ENCODE assay signal across 10 mouse cellular contexts in the genomic region with DNA sequence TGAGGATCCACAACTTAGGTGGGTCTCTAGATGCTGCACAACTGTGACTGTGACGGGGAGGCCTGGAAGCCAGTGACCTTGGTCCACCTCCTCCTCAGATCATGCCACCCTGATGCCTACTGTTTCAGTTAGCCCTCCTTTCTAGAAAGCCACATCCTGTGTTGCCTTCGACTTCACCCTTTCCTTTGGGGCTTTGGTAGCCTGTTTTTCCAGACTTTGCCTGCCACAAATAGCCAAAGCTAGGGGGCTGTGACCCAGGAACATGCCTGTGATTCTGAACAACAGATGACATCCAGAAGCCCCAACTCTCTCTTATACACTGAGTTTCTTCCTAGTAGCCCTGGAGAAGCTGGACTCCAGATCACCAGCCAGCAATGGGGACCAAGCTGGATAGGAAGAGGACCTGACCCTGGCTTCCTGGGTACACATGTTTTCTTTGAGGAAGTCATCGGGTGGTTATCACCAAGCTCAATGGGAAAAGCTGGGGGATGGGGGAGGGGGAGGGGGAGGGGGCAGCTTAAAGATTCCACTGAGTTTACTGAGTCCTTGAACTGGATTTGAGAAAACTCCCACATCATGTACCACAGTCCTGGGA. TPM values are rescaled to one million over a fixed set of nuclear protein-coding genes. Genes with fewer than 3 reads are reported as not detected.
DNase-seq lines count a peak whose midpoint lies in the region; ATAC-seq and TF ChIP-seq lines count a peak whose summit lies in the region.
"Had no signal": no experiment of that assay in that cellular context is flagged by ENCODE, and none has a peak within 500 bp of the region (broad histone marks: within the 10 kb centered on the region; RNA-seq: fewer than 3 reads in every experiment).

No protein-coding gene starts in this region.

- H3K4me2 ChIP-seq in forebrain, embryonic 12.5 days, result 0 out of 2 replicates have a peak overlapping the region, but pooled peaks have one; percentile 4
- no peak overlapping the region for H3K4me2 ChIP-seq in forebrain, embryonic 11.5 days (ENCODE audit: low read depth, low read length, severe bottlenecking)
- peak overlapping the region; percentile 91 for H3K4me2 ChIP-seq in embryonic facial prominence, embryonic 14.5 days (ENCODE audit: low read depth, low read length)
- H3K4me2 ChIP-seq in liver, embryonic 16.5 days (ENCODE audit: low read depth, low read length), result peak overlapping the region; percentile 36

- no peak overlapping the region for H3K9ac ChIP-seq in forebrain, embryonic 12.5 days
- no peak overlapping the region for H3K9ac ChIP-seq in forebrain, embryonic 11.5 days (ENCODE audit: low read length)
- no peak overlapping the region for H3K9ac ChIP-seq in embryonic facial prominence, embryonic 14.5 days (ENCODE audit: low read depth, low read length)
- no peak overlapping the region for H3K9ac ChIP-seq in liver, embryonic 16.5 days (ENCODE audit: low read depth, low read length)

- no peaks in the 10 kb centered on the region for H3K36me3 ChIP-seq in forebrain, embryonic 12.5 days (replicated peaks)
- no peaks in the 10 kb centered on the region for H3K36me3 ChIP-seq in forebrain, embryonic 11.5 days (ENCODE audit: control insufficient read depth, insufficient read depth, low read length)
- no peaks in the 10 kb centered on the region for H3K36me3 ChIP-seq in embryonic facial prominence, embryonic 14.5 days (ENCODE audit: control insufficient read depth, insufficient read depth, low read length)
- H3K36me3 ChIP-seq in liver, embryonic 16.5 days (ENCODE audit: control insufficient read depth, insufficient read depth), result no peaks in the 10 kb centered on the region

- no peak overlapping the region for H3K27ac ChIP-seq in forebrain, embryonic 12.5 days
- H3K27ac ChIP-seq in forebrain, embryonic 11.5 days (ENCODE audit: low read depth, low read length), result no peak overlapping the region
- H3K27ac ChIP-seq in embryonic facial prominence, embryonic 14.5 days (replicated peaks; ENCODE audit: low read depth, low read length), result 0 out of 2 replicates have a peak overlapping the region, but pooled peaks have one; percentile 65
- peak overlapping the region; percentile 61; the same call in 1 of the 2 replicates for H3K27ac ChIP-seq in liver, embryonic 16.5 days (ENCODE audit: low read length)

- TF ChIP-seq CTCF in lung, adult 2 months (IDR thresholded peaks at IDR 0.05; ENCODE audit: insufficient read depth, low read length), result no peak

- H3K9me3 ChIP-seq in forebrain, embryonic 12.5 days, result no peaks in the 10 kb centered on the region
- no peaks in the 10 kb centered on the region for H3K9me3 ChIP-seq in forebrain, embryonic 11.5 days (ENCODE audit: control insufficient read depth, low read length)
- H3K9me3 ChIP-seq in embryonic facial prominence, embryonic 14.5 days (ENCODE audit: control insufficient read depth, low read length), result no peaks in the 10 kb centered on the region
- H3K9me3 ChIP-seq in liver, embryonic 16.5 days (replicated peaks; ENCODE audit: control insufficient read depth, low read length), result no peaks in the 10 kb centered on the region

- ATAC-seq in forebrain, embryonic 12.5 days (ENCODE audit: low FRiP score), result no peak
- no peak for ATAC-seq in forebrain, embryonic 11.5 days (replicated peaks; ENCODE audit: low FRiP score)
- no peak for ATAC-seq in embryonic facial prominence, embryonic 14.5 days (ENCODE audit: low read depth)
- ATAC-seq in liver, embryonic 16.5 days (ENCODE audit: low read depth), result no peak

- no peak overlapping the region for H3K4me3 ChIP-seq in forebrain, embryonic 12.5 days (replicated peaks)
- no peak overlapping the region for H3K4me3 ChIP-seq in forebrain, embryonic 11.5 days (ENCODE audit: low read depth, low read length)
- H3K4me3 ChIP-seq in lung, adult 2 months (replicated peaks; ENCODE audit: extremely low read depth, low read depth, low read length), result peak overlapping the region; percentile 84
- H3K4me3 ChIP-seq in embryonic facial prominence, embryonic 14.5 days (ENCODE audit: low read depth, low read length), result peak overlapping the region; percentile 89
- peak overlapping the region; percentile 86 for H3K4me3 ChIP-seq in liver, embryonic 16.5 days (ENCODE audit: low read depth, low read length)

- 83% methylated on average over 3 of the region's 3 CpGs for WGBS in forebrain, embryonic 12.5 days
- WGBS in forebrain, embryonic 11.5 days, result 76% methylated on average over 3 of the region's 3 CpGs
- 39% methylated on average over 3 of the region's 3 CpGs for WGBS in lung, adult 2 months
- WGBS in embryonic facial prominence, embryonic 14.5 days, result 61% methylated on average over 3 of the region's 3 CpGs
- WGBS in liver, embryonic 16.5 days (ENCODE audit: insufficient replicate concordance), result 35% methylated on average over 3 of the region's 3 CpGs

- peaks cover 21% of the 10 kb centered on the region for H3K27me3 ChIP-seq in forebrain, embryonic 12.5 days
- H3K27me3 ChIP-seq in forebrain, embryonic 11.5 days (ENCODE audit: control insufficient read depth, insufficient read depth, low read length), result no peaks in the 10 kb centered on the region; the same call in 1 of the 2 replicates
- H3K27me3 ChIP-seq in embryonic facial prominence, embryonic 14.5 days (replicated peaks; ENCODE audit: control insufficient read depth, insufficient read depth, low read length), result no peaks in the 10 kb centered on the region
- peaks cover 16% of the 10 kb centered on the region for H3K27me3 ChIP-seq in liver, embryonic 16.5 days (ENCODE audit: control insufficient read depth, insufficient read depth, low read depth, low read length)

- DNase-seq in forebrain, embryonic 11.5 days (ENCODE audit: low spot score), result no peak
- DNase-seq in lung, adult 2 months, result no peak
- no peak for DNase-seq in lung, postnatal 25 days (ENCODE audit: low spot score)
- DNase-seq in embryonic facial prominence, embryonic 14.5 days (ENCODE audit: low spot score), result no peak
- no peak for DNase-seq in spleen, adult 18-20 months
- no peak for DNase-seq in kidney, postnatal 14 days

- H3K4me1 ChIP-seq in forebrain, embryonic 12.5 days, result peaks cover 18% of the 10 kb centered on the region
- peaks cover 12% of the 10 kb centered on the region for H3K4me1 ChIP-seq in forebrain, embryonic 11.5 days (replicated peaks; ENCODE audit: control insufficient read depth, insufficient read depth, low read length)
- peaks cover 23% of the 10 kb centered on the region for H3K4me1 ChIP-seq in lung, adult 2 months (ENCODE audit: control insufficient read depth, insufficient read depth, low read length)
- H3K4me1 ChIP-seq in embryonic facial prominence, embryonic 14.5 days (ENCODE audit: control insufficient read depth, insufficient read depth, low read length), result peaks cover 18% of the 10 kb centered on the region
- H3K4me1 ChIP-seq in liver, embryonic 16.5 days (ENCODE audit: control insufficient read depth, low read depth, low read length), result peaks cover 29% of the 10 kb centered on the region

- TF ChIP-seq POLR2A in lung, adult 2 months (IDR thresholded peaks at IDR 0.05; ENCODE audit: borderline replicate concordance, extremely low read depth, low read depth, low read length), result no peak

RNA-seq across cellular contexts. Expression of gene Dgkz, which starts 11.0 kb away (rescaled TPM):
- polyA plus RNA-seq in forebrain, embryonic 12.5 days (2016; fragmentation: Nextera tagmentation; extraction: Ambion mirVana), result 24.4 and 28.5 TPM in 2 replicates
- polyA plus RNA-seq in forebrain, embryonic 11.5 days (2014; fragmentation: Nextera tagmentation; extraction: Ambion mirVana), result 32.7 and 35.9 TPM in 2 replicates
- polyA plus RNA-seq in lung, adult 2 months (2012; rRNA removed), result 252 and 308 TPM in 2 replicates
- polyA plus RNA-seq in embryonic facial prominence, embryonic 14.5 days (2014; fragmentation: Nextera tagmentation; extraction: Ambion mirVana), result 44.9 and 47.4 TPM in 2 replicates
- polyA plus RNA-seq in liver, embryonic 16.5 days (2015; fragmentation: Nextera tagmentation; extraction: Ambion mirVana), result 20.2 and 24.1 TPM in 2 replicates

RNA-seq across cellular contexts. Expression of gene Gm9821, which starts 19.2 kb away (rescaled TPM):
- polyA plus RNA-seq in forebrain, embryonic 12.5 days (2016; fragmentation: Nextera tagmentation; extraction: Ambion mirVana), result 0.46 and 0.52 TPM in 2 replicates
- polyA plus RNA-seq in forebrain, embryonic 11.5 days (2014; fragmentation: Nextera tagmentation; extraction: Ambion mirVana), result 0.36 and 0.90 TPM in 2 replicates
- not detected in 2 replicates for polyA plus RNA-seq in lung, adult 2 months (2012; rRNA removed)
- polyA plus RNA-seq in embryonic facial prominence, embryonic 14.5 days (2014; fragmentation: Nextera tagmentation; extraction: Ambion mirVana), result 0.70 and 0.76 TPM in 2 replicates
- 0.68 and 1.0 TPM in 2 replicates for polyA plus RNA-seq in liver, embryonic 16.5 days (2015; fragmentation: Nextera tagmentation; extraction: Ambion mirVana)
- polyA plus RNA-seq: brain, embryonic 14.5 days; erythroblast, embryonic 14.5 days had no signal

RNA-seq across cellular contexts. Expression of gene Mdk, which starts 32.6 kb away (rescaled TPM):
- polyA plus RNA-seq in forebrain, embryonic 12.5 days (2016; fragmentation: Nextera tagmentation; extraction: Ambion mirVana), result 834 and 889 TPM in 2 replicates
- 1,095 and 1,130 TPM in 2 replicates for polyA plus RNA-seq in forebrain, embryonic 11.5 days (2014; fragmentation: Nextera tagmentation; extraction: Ambion mirVana)
- polyA plus RNA-seq in lung, adult 2 months (2012; rRNA removed), result 10.0 and 10.1 TPM in 2 replicates
- 700 and 828 TPM in 2 replicates for polyA plus RNA-seq in embryonic facial prominence, embryonic 14.5 days (2014; fragmentation: Nextera tagmentation; extraction: Ambion mirVana)
- polyA plus RNA-seq in liver, embryonic 16.5 days (2015; fragmentation: Nextera tagmentation; extraction: Ambion mirVana), result 12.6 and 15.2 TPM in 2 replicates

RNA-seq across cellular contexts. Expression of gene Chrm4, which starts 37.7 kb away (rescaled TPM):
- polyA plus RNA-seq in forebrain, embryonic 12.5 days (2016; fragmentation: Nextera tagmentation; extraction: Ambion mirVana), result 0.31 and 0.72 TPM in 2 replicates
- polyA plus RNA-seq in forebrain, embryonic 11.5 days (2014; fragmentation: Nextera tagmentation; extraction: Ambion mirVana), result 0.47 and 0.56 TPM in 2 replicates
- polyA plus RNA-seq in lung, adult 2 months (2012; rRNA removed), result 0.10 and 0.13 TPM in 2 replicates
- polyA plus RNA-seq in embryonic facial prominence, embryonic 14.5 days (2014; fragmentation: Nextera tagmentation; extraction: Ambion mirVana), result 0.31 and 0.47 TPM in 2 replicates
- 0.06 TPM in 1 of 2 replicates, not detected in the other for polyA plus RNA-seq in liver, embryonic 16.5 days (2015; fragmentation: Nextera tagmentation; extraction: Ambion mirVana)

RNA-seq across cellular contexts. Expression of gene Creb3l1, which starts 59.6 kb away (rescaled TPM):
- 1.4 and 1.5 TPM in 2 replicates for polyA plus RNA-seq in forebrain, embryonic 12.5 days (2016; fragmentation: Nextera tagmentation; extraction: Ambion mirVana)
- polyA plus RNA-seq in forebrain, embryonic 11.5 days (2014; fragmentation: Nextera tagmentation; extraction: Ambion mirVana), result 1.7 and 2.3 TPM in 2 replicates
- 11.6 and 15.0 TPM in 2 replicates for polyA plus RNA-seq in lung, adult 2 months (2012; rRNA removed)
- 42.6 and 56.6 TPM in 2 replicates for polyA plus RNA-seq in embryonic facial prominence, embryonic 14.5 days (2014; fragmentation: Nextera tagmentation; extraction: Ambion mirVana)
- polyA plus RNA-seq in liver, embryonic 16.5 days (2015; fragmentation: Nextera tagmentation; extraction: Ambion mirVana), result 0.72 and 1.3 TPM in 2 replicates

Comparison
In these comparisons a context has a peak if more than half of its experiments do, and no peak if none do; other contexts are left out.
1. H3K27ac ChIP-seq: peak in embryonic facial prominence, embryonic 14.5 days (single experiment) and liver, embryonic 16.5 days (single experiment); none in forebrain, embryonic 12.5 days (single experiment) and forebrain, embryonic 11.5 days (single experiment).
2. H3K4me3 ChIP-seq: peak in lung, adult 2 months (single experiment), embryonic facial prominence, embryonic 14.5 days (single experiment) and liver, embryonic 16.5 days (single experiment); none in forebrain, embryonic 12.5 days (single experiment) and forebrain, embryonic 11.5 days (single experiment).
3. RNA of gene Mdk, which starts 32.6 kb away (polyA plus RNA-seq): 1,095 to 1,130 TPM in forebrain, embryonic 11.5 days, 834 to 889 TPM in forebrain, embryonic 12.5 days and 700 to 828 TPM in embryonic facial prominence, embryonic 14.5 days; 12.6 to 15.2 TPM in liver, embryonic 16.5 days and 10.0 to 10.1 TPM in lung, adult 2 months; every median in the first group is over 10 times any median in the second.